Mouse (Mus musculus) heart, postnatal 14 days (tissue): ENCODE measurements around the gene Ppp1cb. TPM values are rescaled to one million over a fixed set of nuclear protein-coding genes. Genes with fewer than 3 reads are reported as not detected.

Source experiments
- total RNA-seq, 2 experiments: library from RNA; stranded (reverse); gene quantifications; 2 replicates each; pipeline ENCODE4 v1.2.3; 2021

Ppp1cb gene
- total RNA-seq, 2 experiments from 2014 or later = 476 to 479 TPM

Other genes with a start within 250 kb of the Ppp1cb start
- gene Plb1, start 226.1 kb upstream of the Ppp1cb start, total RNA-seq = 1 to 10 TPM; 1.5 to 2.0 TPM
- gene Yes1, start 152.3 kb downstream of the Ppp1cb start, total RNA-seq = 10 to 100 TPM; 27.9 to 28.6 TPM